Mouse (Mus musculus) testis, adult 2 months (tissue): ENCODE measurements around the gene Vipas39.

Experiments
- CTCF ChIP-seq: fragments of 200-500 bp; IDR thresholded peaks from 2 replicates; pipeline ENCODE4 v1.5.1; 2012; ENCODE audit warnings: low read depth, mild to moderate bottlenecking, inconsistent platforms, low read length, moderate library complexity; ENCODE audit not compliant: control insufficient read depth, insufficient read depth, insufficient replicate concordance
- POLR2A ChIP-seq: fragments of 200-500 bp; IDR thresholded peaks from 2 replicates; pipeline ENCODE4 v1.6.1; 2012; ENCODE audit warnings: low read depth, mild to moderate bottlenecking, inconsistent platforms, low read length, moderate library complexity; ENCODE audit not compliant: control insufficient read depth

DNA sequence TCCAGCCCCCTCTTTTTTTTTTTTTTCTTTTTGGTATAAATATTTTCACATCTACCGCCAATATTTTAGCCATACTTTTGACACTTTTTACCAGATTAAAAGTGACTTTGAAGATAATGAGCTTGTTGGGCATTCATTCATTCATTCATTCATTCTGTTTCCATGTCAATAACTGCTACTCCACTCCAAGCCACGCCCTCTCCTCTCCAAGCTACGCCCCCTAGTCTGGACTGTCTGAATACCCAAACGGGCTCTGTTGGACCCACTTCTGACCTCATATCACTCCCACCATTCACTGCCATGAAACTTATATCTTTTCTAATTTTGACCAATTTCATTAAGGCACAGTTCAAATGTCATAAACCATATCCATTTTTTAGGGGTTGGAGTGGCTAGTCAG is 35.1 kb upstream of the Vipas39 start:
- TF ChIP-seq POLR2A, result no peak
- TF ChIP-seq CTCF, result no peak
